Mouse (Mus musculus): ENCODE measurements around the gene Uroc1.

GRCm38 (mm10) chr6:90321811-90322210 is 11.3 kb upstream of the Uroc1 start:
- TF ChIP-seq CTCF (IDR thresholded peaks at IDR 0.05; ENCODE audit: control insufficient read depth, insufficient read depth, insufficient replicate concordance, low read depth, low read length) = no peak
- TF ChIP-seq POLR2A (IDR thresholded peaks at IDR 0.05; ENCODE audit: control insufficient read depth, low read depth, low read length) = no peak

Data from testis, adult 2 months (tissue).